Mouse (Mus musculus): ENCODE data around the gene Btbd9.

- no peak for TF ChIP-seq CTCF (IDR thresholded peaks at IDR 0.05; ENCODE audit: extremely low read depth, insufficient read depth, low read length)
- TF ChIP-seq POLR2A (IDR thresholded peaks at IDR 0.05; ENCODE audit: extremely low read depth, insufficient read depth, low read length) = no peak
Measured at GRCm38 (mm10) chr17:30194091-30194490, 382.2 kb downstream of the Btbd9 start.
